Mouse (Mus musculus) gastrocnemius, adult 8-10 months (tissue): ENCODE data around the gene Abcg1. TPM values are rescaled to one million over a fixed set of nuclear protein-coding genes. Genes with fewer than 3 reads are reported as not detected.

Experiments used
- DNase-seq, 2 experiments: peaks; one replicate each; pipeline ENCODE4 v3.0.0; 2022; ENCODE audit warnings: low spot score in 2 of 2
- total RNA-seq, 4 experiments: library from RNA; stranded (reverse); gene quantifications; 2 replicates each; pipeline ENCODE4 v1.2.4; 2022

Abcg1 gene
- total RNA-seq, 4 experiments from 2014 or later: 1.2 to 1.8 (median 1.5) TPM

- no peak for DNase-seq
These were observed 71.3 kb downstream of the Abcg1 start for GRCm38 (mm10) chr17:31128708-31129318.

GRCm38 (mm10) chr17:31129452-31129851 is 72.0 kb downstream of the Abcg1 start, which contains the start of gene Tff3:
Tff3 (minus strand) TSS chr17:31129646.
- no peak for DNase-seq

- DNase-seq: no peak
These were observed 73.9 kb downstream of the Abcg1 start for GRCm38 (mm10) chr17:31131269-31131821.

- no peak for DNase-seq
These were observed 76.3 kb downstream of the Abcg1 start for GRCm38 (mm10) chr17:31133776-31134175.

- DNase-seq: no peak
These were observed 77.4 kb downstream of the Abcg1 start for GRCm38 (mm10) chr17:31134913-31135312.

GRCm38 (mm10) chr17:31136291-31136690 is 78.8 kb downstream of the Abcg1 start:
- DNase-seq: no peak

GRCm38 (mm10) chr17:31136821-31137220 is 79.3 kb downstream of the Abcg1 start:
- DNase-seq: no peak

- DNase-seq: no peak
These were observed 80.9 kb downstream of the Abcg1 start for GRCm38 (mm10) chr17:31138398-31138797.

- no peak for DNase-seq
These were observed 84.6 kb downstream of the Abcg1 start for GRCm38 (mm10) chr17:31142116-31142515.

GRCm38 (mm10) chr17:31144040-31145037 is 86.9 kb downstream of the Abcg1 start, which contains the start of gene Tff2:
Tff2 (minus strand) TSS chr17:31144282.
- DNase-seq: no peak

GRCm38 (mm10) chr17:31145998-31146397 is 88.5 kb downstream of the Abcg1 start:
- DNase-seq: no peak

GRCm38 (mm10) chr17:31152512-31152911 is 95.0 kb downstream of the Abcg1 start:
- DNase-seq: no peak

GRCm38 (mm10) chr17:31152966-31153499 is 95.6 kb downstream of the Abcg1 start:
- no peak for DNase-seq

- no peak for DNase-seq
These were observed 96.3 kb downstream of the Abcg1 start for GRCm38 (mm10) chr17:31153785-31154184.

GRCm38 (mm10) chr17:31157921-31158320 is 100.4 kb downstream of the Abcg1 start:
- no peak for DNase-seq

- no peak for DNase-seq
These were observed 102.8 kb downstream of the Abcg1 start for GRCm38 (mm10) chr17:31160291-31160690.

GRCm38 (mm10) chr17:31162607-31163006 is 105.1 kb downstream of the Abcg1 start:
- no peak for DNase-seq

- no peak for DNase-seq
These were observed 106.3 kb downstream of the Abcg1 start for GRCm38 (mm10) chr17:31163821-31164220.

- DNase-seq: no peak
These were observed 107.7 kb downstream of the Abcg1 start, which contains the start of gene Tff1 for GRCm38 (mm10) chr17:31165127-31165526. Tff1 (minus strand) TSS chr17:31165277.
